Mouse (Mus musculus): Measurements from ENCODE around the gene Rab7.

- TF ChIP-seq EP300 (IDR thresholded peaks at IDR 0.05) (no peak), CTCF (IDR thresholded peaks at IDR 0.05) (no peak)
These were observed 62.6 kb downstream of the Rab7 start for GRCm38 (mm10) chr6:87982506-87982905.
